Comparison of ENCODE assay signal across 9 mouse cellular contexts in genomic region chr11:32714230-32714629, GRCm38 (mm10).
DNase-seq lines count a peak whose midpoint lies in the region; ATAC-seq and TF ChIP-seq lines count a peak whose summit lies in the region.
"Had no signal": no experiment of that assay in that cellular context is flagged by ENCODE, and none has a peak within 500 bp of the region (broad histone marks: within the 10 kb centered on the region; RNA-seq: fewer than 3 reads in every experiment).

No protein-coding gene starts in this region.

- H3K4me3 ChIP-seq in left cerebral cortex, adult 2 months = no peak overlapping the region
- H3K4me3 ChIP-seq: midbrain, embryonic 12.5 days had no signal

- POLR2A ChIA-PET in Patski (lab: Charles Lee) = no interaction called here

- TF ChIP-seq CTCF in left cerebral cortex, adult 2 months (IDR thresholded peaks at IDR 0.05) = peak; percentile 78
- peak; percentile 73 for TF ChIP-seq CTCF in Patski (IDR thresholded peaks at IDR 0.05)

- no peak for ATAC-seq in Patski

- H3K27ac ChIP-seq in left cerebral cortex, adult 2 months = no peak overlapping the region
- H3K27ac ChIP-seq: midbrain, embryonic 12.5 days had no signal

- in situ Hi-C loops in Patski (cut with MboI; ENCODE audit: low pct_unique_long_range_greater_than_20kb) = no loop called here

- intact Hi-C loops in left cerebral cortex, adult 2 months (cut with DNase I) = loop anchor here (1.0 to 2.0 kb wide), 2 partner anchors 243 to 434 kb away; no protein-coding TSS in a partner anchor

- H3K27me3 ChIP-seq in Patski = no peaks in the 10 kb centered on the region
- H3K27me3 ChIP-seq: midbrain, embryonic 12.5 days had no signal

- CTCF ChIA-PET in Patski (lab: Charles Lee) = no interaction called here

- peak; percentile 33 for DNase-seq in adrenal gland, postnatal 10 days
- DNase-seq in adrenal gland, postnatal 4 days (ENCODE audit: low spot score in 2 of 2) = no peak
- DNase-seq in left cerebral cortex, adult 2 months (ENCODE audit: extremely low spot score in 1 of 2, low spot score in 2 of 2) = no peak
- DNase-seq in left cerebral cortex, adult 9 months (ENCODE audit: low spot score in 2 of 2) = no peak
- no peak for DNase-seq in Patski (ENCODE audit: low read depth, low spot score)
- DNase-seq in induced T-regulatory cell, adult 2 months (ENCODE audit: low read depth) = peak; percentile 72
- peak; percentile 51 for DNase-seq in thymus, postnatal 4 days
- DNase-seq in gastrocnemius, adult 8-10 months (ENCODE audit: low spot score in 2 of 2) = no peak

Comparison
In these comparisons a context has a peak if more than half of its experiments do, and no peak if none do; other contexts are left out.
1. DNase-seq: peak in adrenal gland, postnatal 10 days (single experiment), induced T-regulatory cell, adult 2 months (single experiment) and thymus, postnatal 4 days (single experiment); none in adrenal gland, postnatal 4 days (0 of 2), left cerebral cortex, adult 2 months (0 of 2), left cerebral cortex, adult 9 months (0 of 2), Patski (single experiment) and gastrocnemius, adult 8-10 months (0 of 2).